Mouse (Mus musculus): ENCODE results near the gene Smad6.

DNA sequence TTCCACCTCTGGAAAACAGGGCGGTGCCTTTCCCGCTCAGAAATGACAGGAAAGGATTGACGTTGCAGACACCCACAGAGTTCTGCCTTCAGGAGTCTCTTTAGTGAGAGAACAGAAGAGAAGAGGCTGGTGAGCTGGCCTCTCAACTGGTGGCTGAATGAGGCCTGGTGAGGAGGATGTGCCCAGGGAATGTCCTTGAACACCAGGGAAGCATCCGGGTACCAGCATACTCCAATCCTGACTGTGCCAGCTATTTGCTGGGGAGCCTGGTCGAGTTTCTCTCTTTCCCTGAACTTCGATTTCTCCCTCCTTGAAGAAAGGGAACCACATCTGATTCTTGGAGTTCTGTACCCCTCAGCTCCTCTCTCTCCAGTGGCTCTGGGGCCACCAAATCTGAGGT lies 105.4 kb downstream of the Smad6 start:
- TF ChIP-seq TAL1 (IDR thresholded peaks at IDR 0.05; ENCODE audit: low read length): no peak
- no peak for TF ChIP-seq GATA1 (IDR thresholded peaks at IDR 0.05; ENCODE audit: low read length)

Measured in erythroblast, embryonic 14.5 days (primary cell).